Mouse (Mus musculus): ENCODE measurements around the gene Mcfd2.

Gene Mcfd2

DNA sequence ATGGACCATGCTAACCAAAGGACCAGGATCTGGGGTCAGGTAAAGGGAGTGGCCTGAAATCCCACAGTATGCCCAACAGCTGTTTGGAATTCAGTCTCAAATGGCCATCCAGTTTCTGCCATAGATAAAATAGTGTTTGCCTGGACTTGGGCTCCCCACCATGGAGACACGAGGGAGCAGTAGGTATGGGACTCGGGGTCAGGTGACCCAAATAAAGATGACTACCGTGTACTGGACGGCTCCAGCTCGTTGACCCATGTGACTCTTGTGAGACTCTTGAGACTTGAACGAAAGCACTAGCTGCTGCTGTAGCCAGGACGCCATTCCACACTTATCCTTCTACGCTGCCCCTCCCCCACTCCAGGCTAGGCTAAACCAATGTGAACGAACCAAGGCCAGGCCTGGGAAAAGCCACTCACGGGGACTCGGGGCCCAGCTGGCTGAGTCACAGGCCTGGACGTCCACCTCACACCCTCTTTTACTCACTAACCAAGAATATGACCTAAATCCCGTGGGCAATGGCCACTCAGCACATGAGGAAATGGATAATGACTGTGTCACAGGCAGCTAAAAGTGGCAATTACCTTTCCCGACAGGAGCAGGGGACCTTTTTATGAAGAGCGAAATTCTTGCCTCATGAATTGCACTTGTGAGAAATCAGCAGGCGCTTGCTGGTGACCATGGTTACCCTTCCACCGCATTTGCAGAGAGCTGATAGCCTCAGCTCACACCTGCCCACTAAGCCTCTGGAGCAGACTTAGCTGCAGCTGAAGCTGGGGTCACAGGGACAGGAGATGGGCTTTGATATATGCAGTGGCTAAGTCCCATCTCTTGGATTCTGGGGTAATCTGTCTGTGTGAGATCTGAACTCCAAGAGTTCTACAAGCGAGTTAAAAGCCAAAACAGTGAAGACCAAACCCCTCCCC, 28.7 kb downstream of the Mcfd2 start:
- peak; percentile 47 for DNase-seq (ENCODE audit: low read depth, low spot score)

DNA sequence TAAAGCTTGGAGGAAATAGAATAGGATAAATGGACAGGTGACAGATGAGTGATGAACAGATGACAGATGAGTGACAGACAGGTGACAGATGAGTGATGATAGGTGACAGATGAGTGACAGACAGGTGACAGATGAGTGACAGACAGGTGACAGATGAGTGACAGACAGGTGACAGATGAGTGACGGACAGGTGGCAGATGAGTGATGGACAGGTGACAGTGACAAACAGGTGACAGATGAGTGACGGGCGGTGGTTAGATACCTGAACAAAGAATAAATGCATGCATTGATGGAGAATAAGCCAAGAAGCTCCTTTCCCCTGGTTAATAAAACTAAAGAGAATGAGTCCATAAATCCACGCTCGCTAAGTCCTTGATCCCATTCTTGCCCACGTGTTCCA, 30.7 kb downstream of the Mcfd2 start:
- DNase-seq (ENCODE audit: low read depth, low spot score): peak; percentile 23

DNA sequence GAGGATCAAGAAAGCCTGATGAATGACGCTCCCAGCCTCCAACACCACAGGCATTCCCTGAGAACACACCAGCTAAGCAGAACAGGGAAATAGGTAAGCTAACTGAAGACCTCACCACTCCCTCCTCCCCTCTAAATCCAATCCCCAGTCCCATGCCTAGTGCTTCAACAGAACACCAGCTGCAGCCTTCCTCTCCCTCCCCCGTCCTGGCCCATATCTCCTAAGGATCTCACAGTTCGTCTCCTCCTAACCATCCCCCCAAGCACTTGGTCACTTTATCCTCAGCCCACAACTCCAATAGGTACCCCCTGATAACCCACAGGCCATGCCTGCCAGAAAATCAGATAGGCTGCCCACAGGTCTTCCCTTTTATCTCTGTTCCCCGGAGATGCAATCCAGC, 37.9 kb downstream of the Mcfd2 start:
- no peak for DNase-seq (ENCODE audit: low read depth, low spot score)

DNA sequence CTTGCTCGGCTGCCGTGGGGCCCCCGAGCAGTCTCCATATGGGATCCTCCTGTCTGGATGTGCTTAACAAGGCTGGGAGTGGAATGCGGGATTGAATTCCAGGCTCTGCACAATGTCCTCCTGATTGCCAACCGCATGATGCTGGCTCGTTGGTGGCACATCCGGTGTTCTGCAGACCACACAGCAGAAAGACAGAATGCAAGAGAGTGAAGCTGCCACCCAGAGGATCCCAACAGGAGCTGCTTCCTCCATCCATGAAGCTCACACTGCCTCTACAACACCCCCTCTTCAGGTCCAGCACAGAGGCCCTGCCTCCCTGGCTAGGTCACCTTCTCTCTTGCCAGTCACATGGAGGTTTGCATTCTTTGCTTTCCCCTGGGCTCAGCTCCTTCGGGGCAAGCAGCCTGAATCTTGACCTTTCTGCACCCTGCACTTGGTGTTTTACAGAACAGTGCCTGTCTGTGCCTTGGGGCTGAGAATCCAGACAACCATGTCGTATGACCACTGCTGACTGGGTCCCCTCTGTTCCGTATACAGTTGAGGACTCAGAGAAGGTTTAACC, 39.6 kb downstream of the Mcfd2 start:
- no peak for DNase-seq (ENCODE audit: low read depth, low spot score)

DNA sequence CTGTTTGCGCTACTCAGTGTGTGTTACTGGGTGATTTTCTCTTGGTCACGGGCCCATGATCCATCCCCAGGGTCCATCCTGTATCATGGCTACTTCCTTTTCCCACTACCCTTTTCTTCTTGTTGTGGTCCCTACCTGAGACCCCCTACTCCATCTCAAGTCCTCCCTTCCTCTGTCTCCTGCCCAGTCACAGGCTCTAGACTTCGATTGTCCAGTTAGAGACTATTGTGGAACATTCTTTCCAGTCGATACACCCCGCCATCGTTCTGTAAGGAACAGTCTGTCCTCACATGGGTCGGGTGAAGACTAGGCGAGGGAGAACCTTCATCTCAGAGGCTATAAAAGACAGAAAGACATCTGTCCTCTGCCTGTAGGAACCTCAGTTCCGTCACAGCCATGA, 40.4 kb downstream of the Mcfd2 start:
- DNase-seq (ENCODE audit: low read depth, low spot score): no peak

DNA sequence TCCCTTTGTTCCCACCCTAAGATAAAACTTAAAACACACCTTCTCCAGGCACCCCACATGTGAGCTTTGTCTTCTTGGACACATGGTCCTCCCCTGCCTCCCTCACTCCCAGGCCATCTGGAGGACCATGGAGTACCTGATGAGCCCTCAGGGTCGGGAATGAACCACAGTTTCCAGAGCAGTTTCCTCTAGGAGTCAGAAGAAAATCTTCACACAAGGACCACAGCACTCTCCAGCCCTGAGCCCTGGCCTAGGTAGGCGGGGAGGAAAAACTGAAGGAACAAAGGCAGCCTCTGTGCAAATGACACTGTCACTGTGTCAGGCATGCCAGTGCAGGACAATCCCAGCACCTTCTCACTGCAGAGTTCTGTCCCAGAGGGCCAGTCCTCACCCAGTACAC, 41.3 kb downstream of the Mcfd2 start:
- DNase-seq (ENCODE audit: low read depth, low spot score): no peak

DNA sequence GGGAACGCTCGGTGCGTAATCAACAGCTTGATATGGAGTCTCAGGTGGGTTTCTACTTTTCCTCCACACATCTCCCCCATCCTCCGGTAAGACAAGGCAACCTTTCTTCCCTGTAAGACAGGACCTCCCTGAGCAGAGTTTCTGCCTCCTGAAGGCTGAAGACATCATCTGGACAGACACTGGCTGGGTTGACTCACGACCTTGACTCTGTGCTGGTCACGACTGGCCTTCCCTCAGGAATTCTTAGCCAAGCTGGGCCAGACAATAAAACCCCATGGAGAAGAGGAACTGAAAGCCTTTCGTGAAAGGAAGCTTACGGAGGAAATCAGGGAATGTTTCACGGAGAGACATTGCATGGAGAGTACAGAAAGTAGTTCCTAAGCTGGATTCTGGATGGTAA, 46.3 kb downstream of the Mcfd2 start:
- no peak for DNase-seq (ENCODE audit: low read depth, low spot score)

DNA sequence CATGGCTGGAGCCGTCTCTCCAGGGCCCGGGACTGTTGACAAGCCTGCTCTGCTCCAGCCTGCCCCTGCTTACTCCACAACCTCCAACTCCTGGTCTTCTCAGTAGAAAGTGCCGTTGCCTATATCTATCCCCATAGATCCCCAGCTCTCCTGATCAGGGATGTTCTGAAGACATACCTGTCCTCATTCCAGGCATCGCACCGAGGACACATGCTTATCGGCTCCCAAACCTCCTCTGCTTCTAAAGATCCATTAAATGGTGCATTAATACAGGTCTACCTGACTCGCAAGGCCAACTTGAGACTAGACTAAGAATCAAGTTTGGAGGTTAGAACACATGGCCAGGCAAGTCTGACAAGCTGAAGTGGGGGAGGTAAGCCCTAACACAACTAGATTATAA, 51.2 kb downstream of the Mcfd2 start:
- no peak for DNase-seq (ENCODE audit: low read depth, low spot score)

DNA sequence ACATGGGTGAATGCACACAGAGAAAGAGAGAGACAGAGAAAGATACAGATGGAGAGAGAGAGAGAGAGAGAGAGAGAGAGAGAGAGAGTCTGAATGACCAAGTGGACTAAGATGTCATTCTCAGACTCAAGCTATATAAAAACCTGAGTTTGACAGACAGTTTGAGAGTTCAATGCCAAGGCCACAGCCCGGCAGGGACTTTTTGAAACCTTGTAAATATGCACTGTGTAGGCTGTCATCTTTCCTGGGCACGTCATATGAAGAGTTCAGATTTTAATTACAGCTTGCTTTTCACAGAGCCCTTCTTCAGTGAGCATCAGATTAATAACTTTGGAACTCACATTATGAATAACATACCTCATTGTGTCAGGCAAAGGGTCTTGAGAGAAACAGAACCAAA, 55.2 kb downstream of the Mcfd2 start:
- DNase-seq (ENCODE audit: low read depth, low spot score): no peak

DNA sequence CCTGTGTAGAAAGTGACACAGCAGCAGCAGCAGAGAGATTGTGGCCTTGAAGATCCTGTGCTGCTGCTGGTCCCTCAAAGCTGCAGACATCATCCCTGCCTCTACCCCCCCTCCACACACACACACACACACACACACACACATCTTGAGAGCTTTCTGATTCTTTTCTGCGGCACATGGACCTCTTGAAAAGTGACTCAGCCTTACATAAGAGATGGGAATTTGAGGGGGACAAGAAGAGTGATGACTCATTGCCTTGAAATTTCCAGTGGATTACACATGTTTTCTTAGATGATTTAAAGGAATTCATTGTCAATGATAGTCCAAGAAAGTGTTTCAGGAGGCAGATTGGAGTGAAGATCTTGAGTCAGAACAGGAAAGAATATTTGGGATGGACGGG, 58.9 kb downstream of the Mcfd2 start:
- DNase-seq (ENCODE audit: low read depth, low spot score): no peak

All from mesoderm, embryonic 11.5 days (tissue).